Mouse (Mus musculus): ENCODE data around the gene Sox6.

- TF ChIP-seq GABPA (IDR thresholded peaks at IDR 0.05; ENCODE audit: insufficient replicate concordance, low read depth, low read length): no peak
- no peak for TF ChIP-seq TCF12 (IDR thresholded peaks at IDR 0.05; ENCODE audit: low read depth, low read length)
- TF ChIP-seq NELFE (IDR thresholded peaks at IDR 0.05; ENCODE audit: low read depth, low read length): no peak
- no peak for TF ChIP-seq CTCF (conservative IDR thresholded peaks at IDR 0.05 in 1 of 2, IDR thresholded peaks at IDR 0.05 in 1 of 2; ENCODE audit: low read depth in 2 of 2, low read length in 2 of 2)
- TF ChIP-seq JUND (conservative IDR thresholded peaks at IDR 0.05; ENCODE audit: low read depth, low read length): no peak
- TF ChIP-seq RCOR1 (conservative IDR thresholded peaks at IDR 0.05; ENCODE audit: low read depth, low read length): no peak
- TF ChIP-seq POLR2A (IDR thresholded peaks at IDR 0.05; ENCODE audit: low read depth, low read length): no peak
These were observed 407.9 kb downstream of the Sox6 start for GRCm38 (mm10) chr7:115630691-115631090.
